Mouse (Mus musculus) left cerebral cortex, adult 9 months (tissue): ENCODE measurements around the gene Magel2.

Experiments used
- DNase-seq, 2 experiments: peaks; one replicate each; pipeline ENCODE4 v3.0.0; 2022; ENCODE audit warnings: low spot score in 2 of 2

Gene Magel2

DNA sequence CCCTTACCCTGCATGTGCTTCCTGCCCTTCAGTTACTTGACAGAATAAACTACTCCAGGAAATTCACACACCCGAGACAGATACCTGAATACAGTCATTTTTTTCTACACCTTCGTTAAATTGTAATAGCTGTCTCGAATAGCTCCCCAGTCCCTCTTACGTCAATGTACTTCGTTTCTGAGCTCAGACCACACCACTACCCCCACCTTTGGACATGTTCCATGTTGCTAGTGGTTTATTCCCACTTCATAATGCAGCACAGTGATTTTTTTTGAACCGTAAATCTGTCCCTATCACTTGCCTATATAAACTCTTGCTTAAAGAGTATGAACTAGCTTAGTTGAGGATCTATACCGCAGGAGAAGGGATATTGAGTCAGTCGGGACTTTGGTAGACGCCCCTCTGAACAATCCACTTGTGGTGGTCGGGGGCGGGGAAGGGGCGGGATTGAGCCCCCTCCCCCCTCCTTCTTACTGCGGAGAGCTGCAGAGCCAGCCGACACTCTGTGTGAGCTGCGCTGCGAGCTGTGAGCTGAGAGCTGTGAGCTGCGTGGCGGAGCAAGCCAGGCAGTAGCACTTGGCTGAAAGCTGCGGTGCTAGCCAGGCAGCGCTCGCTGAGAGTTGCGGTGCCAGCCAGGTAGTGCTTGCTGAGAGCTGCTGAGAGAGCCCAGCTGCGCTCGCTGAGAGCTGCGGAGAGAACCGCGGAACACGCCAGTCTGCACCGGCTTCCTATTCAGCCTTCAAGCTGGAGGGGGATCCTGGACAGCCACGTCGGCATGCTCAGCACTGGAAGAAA, at the start of gene Magel2:
TSS of gene Magel2 (plus strand) at position 501 of the 795 bp plus-strand sequence.
- no peak for DNase-seq

DNA sequence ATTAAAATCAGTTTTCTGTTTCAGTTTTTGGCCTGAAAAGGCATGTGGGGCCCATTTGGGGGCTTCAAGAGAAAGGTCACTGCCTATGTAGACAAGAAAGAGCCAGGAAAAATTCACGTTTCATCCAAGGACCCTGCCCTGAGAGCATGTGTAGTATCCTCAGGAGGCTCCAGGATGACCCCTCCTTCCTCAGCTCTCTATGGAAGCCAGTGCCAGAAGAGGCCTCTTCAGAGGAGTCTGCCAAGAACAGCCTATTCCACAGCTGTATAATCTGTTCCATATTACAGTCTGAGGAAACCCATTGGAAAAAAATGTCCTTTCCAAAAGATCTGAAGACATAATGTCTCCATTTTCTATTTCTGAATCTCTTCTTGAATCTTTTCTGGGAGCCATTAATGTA, 31.4 kb upstream of the Magel2 start:
- DNase-seq = no peak

DNA sequence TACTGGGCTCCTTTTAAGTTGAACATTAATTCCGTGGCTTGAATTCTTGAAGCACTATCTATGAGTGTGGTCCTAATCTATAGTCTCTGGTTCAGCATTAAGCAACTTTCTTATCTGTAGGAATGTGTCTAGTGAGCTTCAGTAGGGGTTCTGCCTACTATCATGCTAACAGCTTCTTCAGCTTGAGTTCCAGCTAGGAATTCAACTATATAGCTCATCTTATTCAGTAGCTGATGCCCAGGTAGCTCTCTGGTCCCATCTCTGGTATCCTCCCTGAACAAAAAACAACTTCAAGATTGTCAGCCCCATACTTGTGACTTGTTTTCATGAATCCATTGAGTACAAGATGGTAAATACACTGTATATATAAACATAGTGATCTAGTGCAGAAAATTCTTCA, 30.5 kb upstream of the Magel2 start, which contains the start of gene Ndn:
TSS of gene Ndn (plus strand) at position 301 of the 400 bp plus-strand sequence.
- no peak for DNase-seq

DNA sequence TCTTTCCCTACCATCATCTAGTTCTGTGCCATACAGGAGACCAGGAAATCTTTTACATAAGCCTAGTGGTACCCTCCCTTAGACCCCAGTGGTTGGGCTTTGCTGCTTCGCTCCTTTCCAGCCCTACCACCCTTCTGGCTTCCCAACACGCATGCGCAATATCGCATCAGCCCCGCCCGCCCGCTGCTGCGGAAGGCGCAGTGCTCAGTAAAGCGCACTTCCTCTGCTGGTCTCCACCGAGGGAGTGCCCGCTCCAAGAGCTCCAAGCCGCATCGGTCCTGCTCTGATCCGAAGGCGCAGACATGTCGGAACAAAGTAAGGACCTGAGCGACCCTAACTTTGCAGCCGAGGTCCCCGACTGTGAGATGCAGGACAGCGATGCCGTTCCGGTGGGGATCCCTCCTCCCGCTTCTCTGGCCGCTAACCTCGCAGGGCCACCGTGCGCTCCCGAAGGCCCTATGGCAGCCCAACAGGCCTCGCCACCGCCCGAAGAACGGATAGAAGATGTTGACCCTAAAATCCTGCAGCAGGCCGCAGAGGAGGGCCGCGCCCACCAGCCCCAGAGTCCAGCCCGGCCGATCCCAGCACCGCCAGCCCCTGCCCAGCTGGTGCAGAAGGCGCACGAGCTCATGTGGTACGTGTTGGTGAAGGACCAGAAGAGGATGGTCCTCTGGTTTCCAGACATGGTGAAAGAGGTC, 28.6 kb upstream of the Magel2 start:
- peak; percentile 20 to 72 for DNase-seq

DNA sequence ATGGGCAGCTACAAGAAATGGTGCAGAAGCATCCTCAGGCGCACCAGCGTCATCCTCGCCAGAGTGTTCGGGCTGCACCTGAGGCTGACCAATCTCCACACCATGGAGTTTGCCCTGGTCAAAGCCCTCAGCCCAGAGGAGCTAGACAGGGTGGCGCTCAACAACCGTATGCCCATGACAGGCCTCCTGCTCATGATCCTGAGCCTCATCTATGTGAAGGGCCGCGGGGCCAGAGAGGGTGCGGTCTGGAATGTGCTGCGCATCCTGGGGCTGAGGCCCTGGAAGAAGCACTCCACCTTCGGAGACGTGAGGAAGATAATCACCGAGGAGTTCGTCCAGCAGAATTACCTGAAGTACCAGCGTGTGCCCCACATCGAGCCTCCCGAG, 28.0 kb upstream of the Magel2 start:
- DNase-seq = peak in 1 of 2 experiments; percentile 3

DNA sequence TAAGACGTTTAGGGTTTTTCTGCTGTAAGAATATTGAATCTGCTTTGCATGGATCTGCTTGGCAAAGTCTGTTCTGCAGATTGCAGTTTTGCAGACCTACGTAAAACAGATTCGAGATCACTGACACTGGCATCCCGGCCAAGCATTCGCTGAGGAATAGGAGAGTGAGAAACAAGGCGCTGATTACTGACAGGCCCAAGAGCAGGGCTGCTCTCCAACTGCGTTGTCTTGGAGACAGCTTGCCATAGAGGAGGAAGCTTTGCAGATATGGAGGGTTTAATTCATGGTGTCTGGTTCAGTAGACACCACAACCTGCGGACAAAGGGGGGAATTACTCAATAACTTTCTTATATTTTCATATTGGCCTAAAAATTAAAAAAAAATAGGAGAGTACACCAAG, 25.5 kb upstream of the Magel2 start:
- DNase-seq = no peak

DNA sequence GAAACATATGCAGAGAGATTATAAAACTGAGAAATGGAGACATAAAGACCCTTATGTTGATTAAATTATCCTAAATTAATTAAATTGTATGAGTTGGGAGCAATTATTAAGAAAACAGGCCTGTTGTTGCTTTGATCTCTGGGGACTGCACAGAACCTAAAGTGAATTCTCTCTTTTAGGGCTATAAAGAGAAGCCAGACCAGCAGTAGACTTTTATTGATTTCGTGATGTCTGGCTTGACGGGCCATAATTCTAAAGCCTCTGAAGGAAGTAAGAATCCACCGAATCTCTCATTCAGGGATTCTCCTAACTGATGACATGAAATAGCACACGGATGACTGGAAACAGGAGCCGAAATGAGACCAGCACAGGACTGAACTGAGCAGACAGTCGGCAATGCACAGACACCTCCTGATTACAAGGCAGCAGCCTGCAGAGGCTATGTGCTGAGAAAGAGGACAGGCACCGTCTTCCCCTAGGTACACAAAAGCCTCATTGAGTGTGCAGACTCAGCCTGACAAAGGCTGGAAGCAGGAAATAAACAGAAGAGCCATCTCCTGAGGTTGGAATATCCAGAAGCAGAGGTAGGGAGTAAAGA, 11.7 kb upstream of the Magel2 start:
- no peak for DNase-seq

DNA sequence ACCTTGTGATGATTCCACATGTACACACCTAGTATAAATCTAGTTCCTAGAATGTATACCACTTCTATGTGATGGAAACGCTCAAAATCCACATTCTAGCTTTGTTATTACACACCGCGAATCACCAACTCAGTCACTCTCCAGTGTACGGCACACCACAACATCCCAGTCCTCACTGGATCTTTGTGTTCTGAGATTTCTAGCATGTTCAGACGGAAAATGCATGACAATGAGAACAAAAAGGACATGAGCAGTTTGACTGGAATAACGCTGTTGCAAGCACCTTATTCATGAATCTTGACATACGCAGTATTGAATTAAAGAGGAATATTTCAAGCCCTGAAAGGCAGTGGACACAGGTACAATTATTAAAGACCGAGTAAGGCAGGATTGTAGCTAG, 10.1 kb upstream of the Magel2 start:
- no peak for DNase-seq

DNA sequence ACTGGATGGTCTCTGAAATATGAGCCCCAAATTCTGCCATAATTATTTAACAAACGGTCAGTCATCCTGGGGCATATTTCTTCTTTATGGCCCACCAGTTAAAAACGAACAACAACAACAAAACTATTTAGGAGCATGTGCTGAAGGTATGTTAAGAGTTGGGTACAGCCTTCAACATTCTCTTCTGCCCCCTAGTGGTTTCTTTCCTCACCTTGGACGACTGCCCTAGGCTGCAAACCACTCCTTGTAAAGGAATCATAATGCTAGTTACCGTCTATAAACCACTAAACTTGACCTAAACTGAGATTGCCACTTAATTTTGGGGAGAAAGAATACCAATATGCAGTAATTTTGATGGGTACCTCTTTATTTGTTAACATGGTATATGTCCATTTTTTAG, 1.2 kb upstream of the Magel2 start:
- DNase-seq = no peak

DNA sequence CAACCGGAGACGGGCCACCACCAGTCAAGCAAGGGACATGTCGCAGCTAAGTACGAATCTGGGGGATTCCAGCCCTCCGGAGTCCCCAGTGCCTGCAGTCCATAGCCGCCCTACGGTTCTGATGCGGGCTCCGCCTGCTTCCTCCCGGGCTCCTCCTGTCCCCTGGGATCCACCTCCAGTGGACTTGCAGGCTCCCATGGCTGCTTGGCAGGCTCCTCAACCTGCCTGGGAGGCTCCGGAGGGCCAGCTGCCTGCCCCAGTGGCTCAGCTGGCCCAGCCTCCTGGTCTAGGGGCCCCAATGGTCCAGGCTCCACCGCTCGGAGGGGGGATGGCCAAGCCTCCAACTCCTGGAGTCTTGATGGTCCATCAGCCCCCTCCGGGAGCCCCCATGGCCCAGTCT, 503 bp downstream of the Magel2 start:
- DNase-seq = no peak

DNA sequence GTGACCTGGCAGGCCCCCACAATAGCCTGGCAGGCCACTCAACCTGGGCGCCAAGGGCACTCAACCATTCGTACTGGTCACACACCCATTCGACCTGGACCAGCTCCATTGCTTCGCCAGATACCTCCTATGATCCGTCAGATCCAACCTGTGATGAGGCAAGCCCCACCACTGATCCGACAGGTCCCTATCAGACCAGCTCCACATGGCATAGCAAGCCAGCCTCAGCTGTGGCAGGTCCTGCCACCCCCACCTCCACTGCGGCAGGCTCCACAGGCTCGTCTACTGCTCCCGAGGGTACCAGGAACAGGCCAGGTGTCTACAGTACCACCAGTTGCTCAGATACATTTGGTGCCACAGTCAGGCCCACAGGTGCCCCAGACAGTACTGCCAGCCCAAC, 1.7 kb downstream of the Magel2 start:
- no peak for DNase-seq

DNA sequence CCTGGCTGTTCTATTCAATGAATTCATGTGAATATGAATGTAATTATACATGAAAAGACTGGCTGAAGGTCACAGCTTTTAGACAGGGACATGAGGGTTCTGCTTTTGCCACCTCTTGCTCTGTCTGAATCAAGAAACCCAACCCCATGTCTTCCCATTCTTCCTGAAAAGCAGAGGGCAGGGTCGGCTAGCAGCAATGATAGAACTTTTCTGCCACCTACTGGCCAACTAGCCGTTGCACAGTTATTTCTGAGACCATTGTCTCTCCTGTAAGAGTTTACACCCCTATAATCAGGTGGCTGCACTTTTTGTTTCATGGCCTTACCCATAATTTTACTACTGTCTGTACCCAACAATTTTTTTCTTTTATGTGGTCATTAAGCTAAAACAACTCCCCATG, 5.6 kb downstream of the Magel2 start:
- DNase-seq = peak in 1 of 2 experiments; percentile 32

DNA sequence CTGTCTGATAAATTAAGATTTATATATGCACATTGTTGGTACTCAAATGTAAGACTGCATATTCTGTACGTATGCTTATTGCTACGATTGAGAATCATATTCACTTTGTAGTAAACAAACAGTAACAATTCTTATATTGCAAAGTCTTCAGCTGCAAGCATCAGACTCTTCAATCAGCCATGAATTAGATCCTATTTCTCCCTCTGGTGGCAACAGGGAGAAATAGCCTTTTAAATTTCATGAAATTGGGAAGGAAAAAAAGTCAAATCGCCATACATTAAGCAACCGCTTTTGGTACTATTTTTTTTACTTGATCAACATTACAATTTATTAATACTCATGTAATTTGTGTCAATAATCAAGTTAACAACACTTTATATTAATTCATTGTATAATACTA, 11.5 kb downstream of the Magel2 start:
- no peak for DNase-seq

DNA sequence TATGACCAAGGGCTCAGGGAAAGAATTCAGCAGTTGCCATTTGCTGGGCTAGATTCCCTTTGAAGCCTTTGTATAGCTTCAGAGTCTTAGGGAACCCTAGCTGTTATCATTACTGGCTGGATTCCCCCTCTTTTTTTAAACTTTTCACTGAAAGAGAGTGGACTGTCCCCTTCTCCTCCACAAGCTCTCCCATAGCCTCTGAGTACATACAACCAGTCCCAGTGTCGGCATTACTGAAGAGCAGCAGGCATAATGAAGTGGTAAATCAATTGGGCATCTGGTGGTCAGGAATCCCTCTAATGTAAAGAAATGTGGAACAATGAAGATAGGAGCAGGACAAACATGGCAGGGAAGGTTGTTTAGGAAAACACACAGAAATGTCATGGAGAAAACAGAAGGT, 15.4 kb downstream of the Magel2 start:
- no peak for DNase-seq

DNA sequence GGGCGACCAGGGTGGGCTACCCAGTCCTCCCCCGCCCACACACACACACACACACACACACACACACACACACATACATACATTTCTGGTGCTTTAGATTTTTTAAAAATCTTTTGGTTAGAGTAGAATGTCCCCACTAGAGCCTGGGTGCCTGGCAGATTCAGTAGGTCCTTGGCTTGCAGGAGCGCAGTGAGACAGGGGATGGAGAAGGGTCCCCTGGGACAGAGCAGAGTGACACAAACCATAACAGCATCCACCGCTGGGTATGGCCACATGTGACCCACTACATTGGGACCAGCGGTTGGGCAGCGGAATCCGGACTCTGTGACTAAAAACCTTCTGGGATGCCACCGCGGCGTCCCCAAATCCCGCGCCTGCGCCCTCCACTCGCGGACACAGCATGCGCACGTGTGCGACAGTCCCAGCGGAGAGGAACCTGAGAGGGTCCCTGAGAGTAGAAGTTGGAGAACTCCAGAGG, 29.8 kb downstream of the Magel2 start:
- DNase-seq = no peak

DNA sequence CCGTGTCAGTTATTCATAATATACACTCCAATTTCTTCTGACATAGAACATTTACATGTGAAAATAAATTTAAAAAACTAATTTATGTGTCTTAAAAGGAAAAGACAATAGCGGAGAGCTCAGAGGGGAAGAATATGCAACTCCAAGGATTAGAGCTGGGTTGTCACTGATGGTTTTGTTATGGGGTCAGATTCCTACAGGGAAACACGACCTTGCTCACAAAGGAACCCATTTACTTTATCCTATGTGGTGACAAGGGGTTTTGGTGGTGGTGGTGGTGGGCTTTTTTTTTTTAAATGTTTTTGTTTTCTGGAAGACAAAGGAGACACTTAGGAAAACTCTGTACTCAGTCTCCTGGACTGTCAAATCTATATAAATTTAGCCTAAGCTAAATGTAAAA, 31.0 kb downstream of the Magel2 start:
- no peak for DNase-seq

DNA sequence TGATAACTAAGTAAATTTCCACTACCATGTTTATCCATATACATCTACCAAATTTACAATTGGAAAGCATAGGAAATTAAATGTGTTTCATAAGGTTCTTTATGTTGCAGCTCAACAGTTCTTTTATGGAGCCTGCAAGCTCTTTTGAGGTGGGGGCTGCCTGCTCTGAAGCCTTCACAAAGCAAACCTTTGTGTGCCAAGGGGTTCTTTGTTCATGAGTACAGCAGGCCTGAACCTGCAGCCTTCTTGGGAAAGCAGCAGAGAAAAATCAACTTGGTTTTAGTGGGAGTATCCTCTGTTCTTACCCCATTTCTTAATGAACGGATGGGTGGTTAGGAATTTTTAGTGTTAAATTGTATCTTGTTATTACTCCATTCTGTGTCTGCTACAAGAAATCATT, 38.4 kb downstream of the Magel2 start:
- no peak for DNase-seq

DNA sequence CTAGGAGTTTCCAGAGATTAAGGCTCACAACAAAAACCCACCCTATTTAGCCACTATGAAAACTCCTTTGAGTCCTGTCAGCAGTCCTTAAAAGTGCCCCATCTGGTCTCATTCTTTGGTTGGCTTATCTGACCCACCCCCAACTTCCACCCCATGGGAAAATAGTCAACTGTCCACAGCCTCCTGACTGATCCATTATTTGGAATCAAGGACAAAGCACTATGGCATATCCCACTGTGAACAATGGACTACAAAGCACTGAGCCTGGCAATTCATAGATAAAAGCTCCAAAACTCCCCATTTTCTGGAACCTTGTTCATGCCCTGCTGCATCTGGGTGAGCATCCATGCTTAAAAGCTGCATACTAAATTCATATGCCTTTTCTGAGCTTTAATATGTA, 39.4 kb downstream of the Magel2 start:
- no peak for DNase-seq

DNA sequence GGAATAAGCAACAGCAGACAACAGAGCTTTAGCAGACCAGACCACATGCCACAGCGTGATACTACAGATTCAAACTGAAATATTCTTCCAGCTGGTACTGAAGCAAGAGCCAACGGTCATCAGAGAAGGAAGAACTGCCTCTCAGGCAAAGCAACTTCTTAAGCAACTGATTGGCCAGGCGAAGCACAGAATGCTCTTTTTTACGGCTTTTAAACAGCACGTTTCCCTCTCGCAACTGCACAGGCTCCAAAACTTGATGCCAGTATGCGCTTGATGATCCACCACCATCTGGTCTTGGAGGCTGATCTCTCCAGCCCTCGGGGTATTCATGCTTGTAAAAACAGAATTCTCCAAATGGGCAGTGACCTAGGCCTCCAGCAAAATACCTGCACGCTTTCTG, 41.5 kb downstream of the Magel2 start:
- no peak for DNase-seq

DNA sequence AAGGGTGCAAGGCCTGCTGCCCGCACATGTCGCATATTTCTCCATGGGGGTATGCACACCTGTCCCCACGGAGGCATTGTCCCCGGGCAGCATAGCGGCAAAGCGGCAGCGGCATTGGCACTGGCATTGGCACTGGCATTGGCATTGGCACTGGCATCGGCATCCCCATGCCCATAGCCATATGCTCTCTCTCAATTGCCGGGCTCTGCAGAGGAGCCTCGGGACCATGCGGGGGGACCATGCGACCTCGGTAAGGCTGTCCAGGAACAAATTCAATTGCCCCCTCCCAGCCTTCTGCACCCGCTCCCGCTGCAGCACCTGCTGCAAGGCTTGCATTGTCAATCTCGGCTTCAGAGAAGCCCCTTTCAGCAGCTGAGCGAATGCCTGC, 42.3 kb downstream of the Magel2 start:
- DNase-seq = no peak

DNA sequence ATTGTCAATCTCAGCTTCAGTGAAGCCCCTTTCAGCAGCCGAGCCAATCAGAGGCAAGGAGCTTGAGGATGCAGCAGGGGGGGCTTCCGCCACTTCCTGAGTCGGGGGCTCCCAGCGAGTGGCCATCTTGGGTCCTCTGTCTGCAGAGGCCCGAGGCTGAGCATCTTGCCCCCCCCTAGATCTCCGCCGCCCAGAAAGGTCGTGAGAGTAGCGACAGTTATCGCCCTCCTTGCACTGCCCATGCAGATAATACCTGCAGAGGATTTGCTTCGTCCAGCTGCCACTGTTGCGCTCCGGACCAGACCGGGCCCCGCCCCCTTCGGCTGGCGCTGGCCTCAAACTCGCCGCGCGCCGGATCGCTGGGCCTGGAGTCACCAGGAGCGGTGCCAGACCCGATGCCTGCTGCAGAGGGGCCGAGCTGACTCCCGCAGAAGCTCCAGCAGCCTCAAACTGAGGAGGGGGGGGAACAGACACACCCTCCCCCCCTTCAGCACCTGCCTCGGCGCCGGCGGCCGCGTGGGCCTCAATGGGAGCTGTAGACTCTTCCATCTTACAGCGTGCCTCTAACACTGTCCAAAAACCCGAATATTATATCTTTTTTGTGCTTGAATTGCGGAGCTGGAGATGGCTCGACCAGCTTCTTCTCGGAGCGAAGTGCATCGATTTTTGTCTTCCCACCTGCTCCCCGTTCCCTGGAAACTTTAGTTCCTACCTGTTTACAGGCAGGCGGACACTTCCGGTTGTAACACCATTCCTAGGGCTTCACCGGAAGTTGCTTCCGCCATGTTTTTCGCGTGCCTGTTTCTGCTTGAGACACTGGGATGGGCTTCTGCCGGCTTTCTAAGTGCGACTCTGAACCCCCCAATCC, 42.9 kb downstream of the Magel2 start, which contains the start of gene Mkrn3:
TSS of gene Mkrn3 (minus strand) at position 647 of the 868 bp plus-strand sequence.
- DNase-seq = peak in 1 of 2 experiments; percentile 38

DNA sequence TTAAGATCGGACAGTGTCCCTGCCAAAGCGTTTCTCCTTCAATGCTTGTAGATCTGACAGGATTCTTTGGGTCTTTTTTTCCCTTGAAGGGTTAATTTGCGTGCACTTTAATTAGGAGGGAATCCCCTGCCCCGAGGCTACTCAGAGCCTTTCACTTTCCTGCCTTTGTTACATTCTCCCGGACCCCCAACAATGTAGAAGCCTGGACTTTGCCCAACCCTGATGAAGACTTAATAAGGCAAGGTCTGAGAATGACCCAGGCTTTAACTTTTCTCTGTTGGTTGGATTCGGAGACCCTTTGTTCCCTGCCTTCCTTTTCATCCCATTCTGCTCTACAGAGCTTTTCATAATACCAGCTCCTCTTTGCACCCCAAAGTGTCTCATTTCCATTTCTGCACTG, 43.8 kb downstream of the Magel2 start:
- no peak for DNase-seq
